Mouse (Mus musculus): Measurements from ENCODE around the gene Zmat5. TPM values are rescaled to one million over a fixed set of nuclear protein-coding genes. Genes with fewer than 3 reads are reported as not detected.

Gene Zmat5
- polyA plus RNA-seq, 1 experiment from 2014 or later = 51.2 TPM

DNA sequence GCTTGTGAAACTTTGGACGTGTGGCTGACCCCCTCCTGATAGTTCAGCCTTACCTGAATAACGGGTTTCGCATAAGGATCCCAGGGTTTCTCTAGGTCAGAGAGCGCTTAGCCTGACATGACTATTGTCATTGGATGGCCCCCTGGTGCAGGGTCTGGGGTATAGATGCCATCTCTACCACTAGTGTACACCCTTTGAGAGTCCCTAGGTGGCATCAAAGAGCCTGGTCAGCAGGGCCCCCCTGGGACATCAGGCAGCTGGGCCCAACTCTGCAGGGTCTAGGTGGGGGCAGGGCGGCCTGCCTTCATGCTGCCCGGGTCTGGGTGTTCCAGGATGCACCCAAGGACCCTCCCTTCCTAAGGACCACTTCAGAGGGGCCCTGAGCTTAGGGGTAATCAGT, 31.9 kb downstream of the Zmat5 start:
- Histone ChIP-seq H3K36me3 (peaks cover 14% of the 10 kb centered on the region; the same call in 1 of the 2 replicates), H3K4me1 (peaks cover 7% of the 10 kb centered on the region; the same call in 1 of the 2 replicates), H3K9me3 (no peaks in the 10 kb centered on the region), H3K9ac (no peak overlapping the region), H3K4me2 (no peak overlapping the region), H3K27me3 (replicated peaks) (peaks cover 40% of the 10 kb centered on the region), H3K4me3 (no peak overlapping the region), H3K27ac (replicated peaks) (no peak overlapping the region)
- WGBS = 57% methylated on average over 6 of the region's 6 CpGs
- ATAC-seq (ENCODE audit: extremely low read depth, insufficient number of reproducible peaks, low FRiP score, low TSS enrichment) = no peak

- WGBS = 82% methylated on average over 10 of the region's 10 CpGs
- ATAC-seq (ENCODE audit: extremely low read depth, insufficient number of reproducible peaks, low FRiP score, low TSS enrichment) = no peak
These were observed 33.2 kb downstream of the Zmat5 start for GRCm38 (mm10) chr11:4737682-4738081.

GRCm38 (mm10) chr11:4738719-4739118, 34.2 kb downstream of the Zmat5 start:
- peaks cover 64% of the 10 kb centered on the region for H3K27me3 ChIP-seq (replicated peaks)
- peaks cover 3% of the 10 kb centered on the region; the same call in 1 of the 2 replicates for H3K36me3 ChIP-seq
- ATAC-seq (ENCODE audit: extremely low read depth, insufficient number of reproducible peaks, low FRiP score, low TSS enrichment) = no peak
- peaks cover 7% of the 10 kb centered on the region; the same call in 1 of the 2 replicates for H3K4me1 ChIP-seq
- H3K4me2 ChIP-seq = no peak overlapping the region
- no peak overlapping the region for H3K4me3 ChIP-seq
- no peak overlapping the region for H3K9ac ChIP-seq
- H3K27ac ChIP-seq (replicated peaks) = no peak overlapping the region
- 87% methylated on average over 16 of the region's 16 CpGs for WGBS
- no peaks in the 10 kb centered on the region for H3K9me3 ChIP-seq

More at GRCm38 (mm10) chr11:4737682-4738081, 33.2 kb downstream of the Zmat5 start:
- Histone ChIP-seq H3K27ac (replicated peaks) (no peak overlapping the region), H3K9ac (no peak overlapping the region), H3K4me1 (peaks cover 7% of the 10 kb centered on the region; the same call in 1 of the 2 replicates), H3K36me3 (peaks cover 9% of the 10 kb centered on the region; the same call in 1 of the 2 replicates), H3K4me2 (no peak overlapping the region), H3K4me3 (no peak overlapping the region), H3K27me3 (replicated peaks) (peaks cover 54% of the 10 kb centered on the region), H3K9me3 (no peaks in the 10 kb centered on the region)

DNA sequence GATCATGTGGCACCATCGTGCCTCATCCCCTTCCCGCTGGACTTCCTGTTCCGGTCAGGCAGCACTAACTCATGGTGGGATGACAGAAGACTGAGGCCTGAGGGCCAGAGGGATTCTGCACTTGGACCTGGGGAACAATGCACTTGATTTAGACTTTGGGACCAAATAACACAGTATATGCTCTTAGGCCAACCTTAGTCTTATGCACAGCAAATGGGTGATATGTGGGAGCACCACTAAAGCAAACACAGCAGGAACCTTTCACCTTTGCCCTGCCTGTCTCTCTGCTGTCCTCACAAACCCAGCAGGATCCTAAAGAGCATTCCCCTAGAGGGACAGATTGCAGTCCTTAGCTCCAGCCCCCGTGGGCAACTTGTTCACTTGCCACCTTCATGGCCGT, 36.3 kb downstream of the Zmat5 start:
- Histone ChIP-seq H3K4me1 (peaks cover 3% of the 10 kb centered on the region), H3K27ac (replicated peaks) (no peak overlapping the region), H3K36me3 (peaks cover 3% of the 10 kb centered on the region; the same call in 1 of the 2 replicates), H3K27me3 (replicated peaks) (peaks cover 70% of the 10 kb centered on the region), H3K4me2 (no peak overlapping the region), H3K9me3 (no peaks in the 10 kb centered on the region), H3K4me3 (no peak overlapping the region), H3K9ac (no peak overlapping the region)
- 43% methylated on average over 5 of the region's 5 CpGs for WGBS
- no peak for ATAC-seq (ENCODE audit: extremely low read depth, insufficient number of reproducible peaks, low FRiP score, low TSS enrichment)

GRCm38 (mm10) chr11:4744691-4745090, 40.2 kb downstream of the Zmat5 start:
- no peak overlapping the region for H3K9ac ChIP-seq
- H3K27me3 ChIP-seq (replicated peaks) = peaks cover 96% of the 10 kb centered on the region
- ATAC-seq (ENCODE audit: extremely low read depth, insufficient number of reproducible peaks, low FRiP score, low TSS enrichment) = no peak
- H3K27ac ChIP-seq (replicated peaks) = no peak overlapping the region
- H3K4me1 ChIP-seq = peaks cover 15% of the 10 kb centered on the region
- H3K4me3 ChIP-seq = no peak overlapping the region
- no peak overlapping the region for H3K4me2 ChIP-seq
- no peaks in the 10 kb centered on the region for H3K36me3 ChIP-seq
- 53% methylated on average over 6 of the region's 6 CpGs for WGBS
- no peaks in the 10 kb centered on the region for H3K9me3 ChIP-seq

DNA sequence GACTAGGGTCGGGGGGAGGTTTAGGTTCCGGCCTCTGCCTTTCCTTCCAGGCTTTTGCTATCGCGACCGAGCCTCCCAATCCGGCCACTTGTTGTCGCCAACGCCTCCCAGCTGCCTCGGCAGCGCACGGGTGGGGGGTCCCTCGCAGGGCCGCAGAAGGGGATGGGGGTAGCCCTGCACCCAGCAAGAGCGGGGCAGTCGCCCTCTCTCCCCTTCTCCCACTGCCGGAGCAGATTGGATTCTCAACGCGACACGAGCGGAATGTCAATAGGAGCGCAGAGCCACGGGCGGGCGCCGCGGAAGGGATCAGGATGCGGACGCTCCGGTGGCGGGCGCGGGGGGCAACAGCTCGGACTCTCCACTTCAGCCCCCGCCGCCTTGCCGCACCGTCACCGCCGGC, 41.5 kb downstream of the Zmat5 start:
- Histone ChIP-seq H3K4me2 (peak overlapping the region; percentile 89), H3K9ac (peak overlapping the region; percentile 58), H3K4me1 (peaks cover 15% of the 10 kb centered on the region), H3K36me3 (no peaks in the 10 kb centered on the region), H3K4me3 (peak overlapping the region; percentile 59), H3K27ac (replicated peaks) (no peak overlapping the region), H3K27me3 (replicated peaks) (peaks cover 100% of the 10 kb centered on the region), H3K9me3 (no peaks in the 10 kb centered on the region)
- ATAC-seq (ENCODE audit: extremely low read depth, insufficient number of reproducible peaks, low FRiP score, low TSS enrichment) = no peak
- WGBS = 0% methylated on average over 39 of the region's 39 CpGs

DNA sequence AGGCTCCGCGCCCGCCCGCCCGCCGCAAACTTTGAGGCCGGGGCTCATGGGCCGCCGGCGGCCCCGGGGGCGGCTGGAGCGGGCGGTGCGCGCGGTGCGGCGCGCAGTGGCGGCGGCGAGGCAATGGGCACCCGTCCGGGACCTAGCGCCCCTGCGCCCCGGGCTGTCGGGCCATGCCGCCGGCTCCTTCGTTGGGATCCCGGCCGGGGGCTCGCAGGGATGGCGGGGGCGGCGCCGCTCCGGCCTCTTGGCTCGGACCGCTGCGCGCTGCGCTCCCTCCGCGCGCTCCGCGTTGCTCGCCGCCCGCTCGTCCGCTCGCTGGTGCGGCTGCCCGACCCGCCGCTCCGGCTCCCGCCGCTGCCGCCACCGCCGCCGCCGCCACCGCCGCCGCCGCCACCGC, 42.3 kb downstream of the Zmat5 start, which contains the start of gene Cabp7:
Gene Cabp7, minus strand, starts transcription at position 46 of the 400 bp plus-strand sequence.
- Histone ChIP-seq H3K4me3 (peak within 1 kb of the TSS; percentile 59), H3K27ac (replicated peaks) (no peak within 1 kb of the TSS), H3K9ac (peak within 1 kb of the TSS; percentile 58), H3K36me3 (no peaks in the 10 kb centered on the region), H3K9me3 (no peaks in the 10 kb centered on the region), H3K27me3 (replicated peaks) (peaks cover 98% of the 10 kb centered on the region), H3K4me2 (peak within 1 kb of the TSS; percentile 89), H3K4me1 (peaks cover 15% of the 10 kb centered on the region)
- ATAC-seq (ENCODE audit: extremely low read depth, insufficient number of reproducible peaks, low FRiP score, low TSS enrichment) = no peak
- under 1% methylated on average over 27 of the region's 73 CpGs for WGBS

- Histone ChIP-seq H3K4me2 (peak overlapping the region; percentile 89), H3K4me1 (peaks cover 15% of the 10 kb centered on the region), H3K36me3 (no peaks in the 10 kb centered on the region), H3K27ac (replicated peaks) (no peak overlapping the region), H3K27me3 (replicated peaks) (peaks cover 98% of the 10 kb centered on the region), H3K9me3 (no peaks in the 10 kb centered on the region), H3K9ac (no peak overlapping the region), H3K4me3 (peak overlapping the region; percentile 59)
- ATAC-seq (ENCODE audit: extremely low read depth, insufficient number of reproducible peaks, low FRiP score, low TSS enrichment) = no peak
- WGBS = 2% methylated on average over 11 of the region's 12 CpGs
These were observed 42.8 kb downstream of the Zmat5 start for GRCm38 (mm10) chr11:4747285-4747684.

- peaks cover 97% of the 10 kb centered on the region for H3K27me3 ChIP-seq (replicated peaks)
- no peak for ATAC-seq (ENCODE audit: extremely low read depth, insufficient number of reproducible peaks, low FRiP score, low TSS enrichment)
These were observed 45.8 kb downstream of the Zmat5 start for GRCm38 (mm10) chr11:4750263-4750662.

GRCm38 (mm10) chr11:4752836-4753235, 48.4 kb downstream of the Zmat5 start:
- H3K27me3 ChIP-seq (replicated peaks) = peaks cover 80% of the 10 kb centered on the region
- no peak; the same call in 1 of the 2 replicates for ATAC-seq (ENCODE audit: extremely low read depth, insufficient number of reproducible peaks, low FRiP score, low TSS enrichment)
- no peak overlapping the region for H3K4me3 ChIP-seq
- H3K4me2 ChIP-seq = no peak overlapping the region
- H3K27ac ChIP-seq (replicated peaks) = no peak overlapping the region
- H3K9me3 ChIP-seq = peaks cover 6% of the 10 kb centered on the region
- H3K9ac ChIP-seq = no peak overlapping the region
- no peaks in the 10 kb centered on the region for H3K36me3 ChIP-seq
- H3K4me1 ChIP-seq = no peaks in the 10 kb centered on the region
- 50% methylated on average over 10 of the region's 10 CpGs for WGBS

More at GRCm38 (mm10) chr11:4750263-4750662, 45.8 kb downstream of the Zmat5 start:
- 2% methylated on average over 9 of the region's 9 CpGs for WGBS
- Histone ChIP-seq H3K4me1 (peaks cover 15% of the 10 kb centered on the region), H3K4me2 (no peak overlapping the region), H3K9me3 (peaks cover 6% of the 10 kb centered on the region), H3K4me3 (no peak overlapping the region), H3K36me3 (no peaks in the 10 kb centered on the region), H3K9ac (no peak overlapping the region), H3K27ac (replicated peaks) (no peak overlapping the region)

DNA sequence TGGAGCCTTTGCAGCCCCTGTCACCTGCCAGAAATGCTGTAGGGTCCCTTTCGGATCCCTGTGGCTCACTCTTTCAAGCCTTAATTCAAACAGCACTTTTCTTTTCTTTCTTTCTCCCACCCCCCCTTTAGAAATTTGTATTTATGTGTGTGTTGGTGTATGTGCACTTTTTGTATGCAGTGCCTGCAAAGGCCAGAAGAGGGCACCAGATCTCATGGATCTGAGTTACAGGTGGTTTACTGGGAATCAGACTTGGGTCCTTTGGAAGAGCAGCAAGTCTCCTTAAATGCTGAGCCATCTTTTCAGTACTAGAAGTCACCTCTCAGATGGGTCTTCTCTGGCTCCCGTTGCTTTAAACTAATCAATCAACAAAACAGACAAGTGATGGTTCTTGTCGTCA, 49.6 kb downstream of the Zmat5 start:
- H3K4me3 ChIP-seq = no peak overlapping the region
- peaks cover 6% of the 10 kb centered on the region for H3K9me3 ChIP-seq
- ATAC-seq (ENCODE audit: extremely low read depth, insufficient number of reproducible peaks, low FRiP score, low TSS enrichment) = no peak
- H3K27me3 ChIP-seq (replicated peaks) = peaks cover 74% of the 10 kb centered on the region
- H3K27ac ChIP-seq (replicated peaks) = no peak overlapping the region
- H3K9ac ChIP-seq = no peak overlapping the region
- WGBS = 84% methylated on average over 3 of the region's 3 CpGs
- no peaks in the 10 kb centered on the region for H3K4me1 ChIP-seq
- no peak overlapping the region for H3K4me2 ChIP-seq
- H3K36me3 ChIP-seq = no peaks in the 10 kb centered on the region

GRCm38 (mm10) chr11:4754867-4755266, 50.4 kb downstream of the Zmat5 start:
- H3K9me3 ChIP-seq = peaks cover 6% of the 10 kb centered on the region
- H3K36me3 ChIP-seq = no peaks in the 10 kb centered on the region
- H3K27ac ChIP-seq (replicated peaks) = no peak overlapping the region
- no peak overlapping the region for H3K4me3 ChIP-seq
- 72% methylated on average over 11 of the region's 11 CpGs for WGBS
- ATAC-seq (ENCODE audit: extremely low read depth, insufficient number of reproducible peaks, low FRiP score, low TSS enrichment) = no peak
- H3K27me3 ChIP-seq (replicated peaks) = peaks cover 68% of the 10 kb centered on the region
- no peaks in the 10 kb centered on the region for H3K4me1 ChIP-seq
- no peak overlapping the region for H3K4me2 ChIP-seq
- H3K9ac ChIP-seq = no peak overlapping the region

All from heart, embryonic 13.5 days (tissue).